Mouse (Mus musculus): Measurements from ENCODE around the gene Gdf11.

Gene Gdf11

GRCm38 (mm10) chr10:128919203-128919631, 27.7 kb upstream of the Gdf11 start:
- no peak for DNase-seq (ENCODE audit: low spot score)

- no peak for DNase-seq (ENCODE audit: low spot score)
Observed at GRCm38 (mm10) chr10:128918246-128918645, 26.7 kb upstream of the Gdf11 start.

DNA sequence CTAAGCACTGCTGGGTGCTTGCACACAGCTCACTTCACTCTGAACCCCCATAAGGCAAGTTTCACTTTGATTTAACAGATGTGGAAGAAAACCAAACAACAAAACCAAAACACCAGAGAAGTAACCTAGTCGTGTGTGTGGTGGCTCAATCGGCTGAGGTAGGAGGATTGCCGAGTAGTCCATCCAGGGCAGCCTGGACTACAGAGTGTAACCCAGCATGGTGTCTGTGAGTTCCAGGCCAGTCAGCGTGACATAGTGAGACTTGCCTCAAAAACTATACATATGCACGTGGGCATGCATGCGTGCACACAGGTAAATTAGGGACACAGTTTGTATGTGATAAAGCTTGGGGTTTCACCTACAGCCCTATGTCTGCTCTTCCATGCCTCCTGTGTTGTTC, 25.9 kb upstream of the Gdf11 start:
- DNase-seq (ENCODE audit: low spot score), result no peak

DNA sequence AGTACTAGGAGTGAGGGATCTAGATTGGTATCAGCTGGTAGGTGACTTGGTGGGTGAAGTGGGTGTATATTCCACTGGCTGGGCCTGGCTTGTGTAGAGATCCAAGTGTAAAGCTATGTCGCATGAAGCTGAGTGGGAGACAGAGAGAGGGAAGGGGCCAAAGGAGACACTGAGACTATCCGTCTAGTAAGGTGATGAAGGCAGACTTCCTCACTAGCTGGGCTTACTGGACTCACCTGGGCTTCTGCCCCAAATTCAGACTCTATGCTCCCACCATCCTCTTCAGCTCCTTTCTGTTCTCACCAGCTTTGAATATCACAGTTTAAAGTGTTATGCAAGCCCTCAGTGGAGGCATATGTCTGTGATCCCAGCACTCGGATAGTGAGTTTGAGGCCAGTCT, 25.1 kb upstream of the Gdf11 start:
- DNase-seq (ENCODE audit: low spot score), result no peak

- DNase-seq (ENCODE audit: low spot score), result no peak
Observed at GRCm38 (mm10) chr10:128915550-128915949, 24.0 kb upstream of the Gdf11 start.

GRCm38 (mm10) chr10:128913696-128914095, 22.2 kb upstream of the Gdf11 start:
- no peak for DNase-seq (ENCODE audit: low spot score)

- DNase-seq (ENCODE audit: low spot score), result peak; percentile 84
Observed at GRCm38 (mm10) chr10:128913219-128913618, 21.7 kb upstream of the Gdf11 start.

GRCm38 (mm10) chr10:128912791-128913190, 21.3 kb upstream of the Gdf11 start:
- DNase-seq (ENCODE audit: low spot score), result no peak

DNA sequence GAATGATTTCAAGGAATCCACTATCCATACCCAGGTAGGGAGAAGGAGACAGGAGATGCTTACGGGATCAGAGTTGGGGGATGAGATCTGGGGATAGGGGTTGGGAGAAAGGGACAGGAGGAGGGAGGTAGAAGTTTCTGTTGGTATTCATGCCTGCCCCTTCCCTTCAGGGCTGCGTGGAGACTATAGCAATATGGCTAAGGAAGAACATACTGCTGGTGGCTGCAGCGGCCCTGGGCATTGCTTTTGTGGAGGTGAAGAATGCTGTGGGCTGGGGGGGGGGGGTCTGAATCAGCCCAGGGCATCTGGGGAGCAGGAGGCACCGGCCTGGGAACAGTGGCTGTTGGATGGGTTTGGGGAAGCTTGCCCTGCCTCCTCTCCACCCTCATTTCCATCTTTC, 20.8 kb upstream of the Gdf11 start:
- no peak for DNase-seq (ENCODE audit: low spot score)

DNA sequence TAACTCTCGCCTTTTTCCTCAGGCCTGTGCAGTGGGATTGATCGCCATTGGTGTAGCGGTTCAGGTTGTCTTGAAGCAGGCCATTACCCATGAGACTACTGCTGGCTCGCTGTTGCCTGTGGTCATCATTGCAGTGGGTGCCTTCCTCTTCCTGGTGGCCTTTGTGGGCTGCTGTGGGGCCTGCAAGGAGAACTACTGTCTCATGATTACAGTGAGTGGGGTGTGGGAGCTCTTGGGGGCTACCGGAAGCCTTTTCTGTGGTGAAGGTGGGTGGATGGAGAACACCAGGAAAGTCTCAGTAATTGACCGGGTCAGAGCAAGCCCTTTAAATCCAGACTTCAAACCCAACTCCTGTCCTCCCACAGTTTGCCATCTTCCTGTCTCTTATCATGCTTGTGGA, 19.9 kb upstream of the Gdf11 start:
- DNase-seq (ENCODE audit: low spot score), result no peak

GRCm38 (mm10) chr10:128910066-128910841, 18.7 kb upstream of the Gdf11 start:
- DNase-seq (ENCODE audit: low spot score), result no peak

DNA sequence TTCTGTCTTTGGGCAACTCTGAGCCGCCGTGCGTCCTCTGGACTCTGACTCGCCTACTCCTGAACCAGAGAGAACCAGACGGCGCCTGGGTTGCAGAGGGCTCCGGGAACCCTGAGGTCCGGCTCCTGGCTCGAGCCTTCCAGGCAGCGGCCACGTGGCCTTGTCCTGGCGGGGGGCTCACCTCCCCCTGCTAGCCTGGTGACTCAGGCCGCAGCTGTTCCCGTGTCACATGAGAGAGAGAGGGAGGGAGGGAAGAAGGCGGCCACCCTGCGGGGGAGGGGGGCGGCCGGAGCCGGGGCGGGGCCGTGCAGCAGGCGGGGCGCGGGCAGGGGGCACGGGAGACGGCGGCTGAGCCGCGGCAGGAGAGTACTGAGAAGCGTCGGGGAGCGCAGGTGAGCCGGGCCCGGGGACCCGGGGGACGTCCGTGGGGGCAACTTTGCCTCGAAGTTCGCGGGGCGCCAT, 18.1 kb upstream of the Gdf11 start:
- DNase-seq (ENCODE audit: low spot score), result peak; percentile 69

- no peak for DNase-seq (ENCODE audit: low spot score)
Observed at GRCm38 (mm10) chr10:128908778-128909448, 17.4 kb upstream of the Gdf11 start.

DNA sequence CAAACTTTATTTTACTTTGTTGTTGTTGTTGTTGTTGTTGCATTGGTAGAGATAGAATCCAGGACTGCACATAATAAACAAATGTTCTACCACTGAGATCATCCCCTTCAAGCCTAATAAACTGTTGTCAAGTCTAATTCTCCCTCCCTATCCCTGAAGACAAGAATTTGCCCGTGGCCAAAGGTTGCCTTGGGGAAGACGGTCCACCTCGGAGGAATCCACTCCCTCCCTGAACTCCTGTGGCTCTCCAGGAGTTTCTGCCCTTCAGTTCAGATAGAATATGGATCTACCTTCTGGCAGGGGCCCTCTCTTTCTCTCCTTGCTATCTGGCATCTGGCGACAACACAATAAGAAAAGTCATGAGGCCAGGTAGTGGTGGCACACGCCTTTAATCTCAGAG, 13.3 kb upstream of the Gdf11 start:
- DNase-seq (ENCODE audit: low spot score), result no peak

- DNase-seq (ENCODE audit: low spot score), result no peak
Observed at GRCm38 (mm10) chr10:128902409-128902988, 11.0 kb upstream of the Gdf11 start.

DNA sequence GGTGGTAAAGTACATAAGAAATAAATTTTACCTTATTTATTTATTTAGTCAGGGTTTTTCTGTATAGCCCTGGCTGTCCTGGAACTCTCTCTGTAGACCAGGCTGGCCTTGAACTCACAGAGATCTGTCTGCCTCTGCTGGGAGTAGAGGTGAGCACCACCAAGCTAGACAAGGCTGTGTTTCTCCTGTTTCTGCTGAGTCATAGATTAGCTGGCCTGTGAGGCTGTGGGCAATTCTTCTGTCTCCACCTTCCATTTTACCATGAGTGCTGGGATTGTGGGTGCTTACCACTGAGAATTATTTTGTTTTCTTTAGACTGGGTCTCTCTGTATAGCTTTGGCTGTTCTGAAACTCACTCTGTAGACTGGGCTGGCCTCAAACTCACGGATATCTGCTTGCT, 9.9 kb upstream of the Gdf11 start:
- no peak for DNase-seq (ENCODE audit: low spot score)

GRCm38 (mm10) chr10:128900698-128901097, 9.2 kb upstream of the Gdf11 start, which contains the start of gene Cd63:
TSS of gene Cd63 (plus strand) at chr10:128900989.
- no peak for DNase-seq (ENCODE audit: low spot score)

GRCm38 (mm10) chr10:128899759-128900490, 8.4 kb upstream of the Gdf11 start:
- DNase-seq (ENCODE audit: low spot score), result no peak

GRCm38 (mm10) chr10:128897501-128897900, 6.0 kb upstream of the Gdf11 start:
- DNase-seq (ENCODE audit: low spot score), result no peak

- DNase-seq (ENCODE audit: low spot score), result no peak
Observed at GRCm38 (mm10) chr10:128896807-128897206, 5.3 kb upstream of the Gdf11 start.

DNA sequence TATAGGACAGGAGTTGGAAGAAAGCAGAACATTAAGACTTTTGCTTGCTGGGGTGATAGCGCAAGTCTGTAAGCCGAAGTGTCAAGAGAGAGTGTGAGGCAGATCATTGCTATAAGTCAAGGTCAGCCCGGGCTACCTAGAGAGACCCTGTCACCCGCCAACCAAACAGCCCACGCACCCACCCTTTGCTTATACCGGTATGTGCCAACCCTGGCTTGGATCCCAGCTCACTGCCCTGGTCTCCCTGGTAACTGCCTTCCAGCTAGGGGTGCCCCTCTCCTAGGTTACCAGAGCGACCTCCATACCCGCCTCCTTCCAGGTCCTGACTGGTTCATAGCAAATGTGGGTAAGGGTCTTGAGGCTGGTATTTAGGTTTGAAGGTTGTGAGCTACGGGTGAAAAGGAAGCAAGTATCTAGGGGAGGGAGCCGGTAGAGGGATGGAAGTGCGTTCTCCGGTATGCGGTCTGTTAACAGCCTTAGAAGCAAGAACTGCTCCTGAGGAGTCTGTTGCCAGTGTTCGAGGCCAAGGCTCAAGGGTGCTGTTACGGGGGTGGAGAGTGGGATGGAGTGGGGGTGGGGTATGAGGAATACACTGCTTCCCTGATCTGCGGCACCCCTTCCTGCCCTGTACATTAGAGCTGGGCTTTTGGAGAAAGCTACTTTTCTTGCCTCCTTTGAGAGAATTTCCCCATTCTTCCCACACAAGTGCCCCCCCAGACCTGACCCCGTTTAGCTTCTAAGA, 4.6 kb upstream of the Gdf11 start:
- DNase-seq (ENCODE audit: low spot score), result no peak

DNA sequence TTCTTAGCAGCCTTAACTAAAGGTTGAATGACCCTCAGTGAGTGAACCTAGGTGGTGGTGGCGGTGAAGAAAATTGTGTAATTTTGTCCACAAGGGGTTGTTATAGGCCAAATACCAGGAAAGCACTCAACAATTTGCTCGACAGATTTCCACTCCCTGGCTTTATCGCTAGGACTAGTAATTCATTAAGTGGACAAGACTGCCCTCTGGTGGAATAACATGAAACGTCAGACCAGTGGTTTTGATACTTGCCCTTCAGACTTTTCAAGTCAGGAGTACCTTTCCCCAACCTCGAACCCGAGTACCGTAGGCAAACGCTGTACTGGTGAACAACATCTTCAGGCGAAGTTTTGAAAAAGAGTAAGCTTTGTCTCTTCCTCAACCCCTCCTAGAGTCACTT, 3.9 kb upstream of the Gdf11 start:
- no peak for DNase-seq (ENCODE audit: low spot score)
